Mouse (Mus musculus) megakaryocyte-erythroid progenitor cell, adult 5-6 weeks (primary cell): ENCODE measurements around the gene Tmem131. TPM values are rescaled to one million over a fixed set of nuclear protein-coding genes. Genes with fewer than 3 reads are reported as not detected.

ENCODE experiments used
- ATAC-seq: replicated peaks from 2 replicates; pipeline ENCODE4 v1.8.0; 2016; ENCODE audit warnings: mild to moderate bottlenecking, inconsistent platforms; ENCODE audit not compliant: severe bottlenecking, poor library complexity, low FRiP score, low TSS enrichment
- total RNA-seq, 2 experiments: library from RNA; stranded (forward) in 1 of 2; stranded (reverse) in 1 of 2; fragments of 200-1000, 215-1000 nt in 1 of 2; fragments of >200 nt in 1 of 2; fragmentation: Nextera tagmentation in 1 of 2; gene quantifications; 2 replicates each; pipeline ENCODE4 v1.2.3; 2014 to 2017

Gene Tmem131
- total RNA-seq, 2 experiments from 2014 or later, result 31.5 to 53.5 TPM

DNA sequence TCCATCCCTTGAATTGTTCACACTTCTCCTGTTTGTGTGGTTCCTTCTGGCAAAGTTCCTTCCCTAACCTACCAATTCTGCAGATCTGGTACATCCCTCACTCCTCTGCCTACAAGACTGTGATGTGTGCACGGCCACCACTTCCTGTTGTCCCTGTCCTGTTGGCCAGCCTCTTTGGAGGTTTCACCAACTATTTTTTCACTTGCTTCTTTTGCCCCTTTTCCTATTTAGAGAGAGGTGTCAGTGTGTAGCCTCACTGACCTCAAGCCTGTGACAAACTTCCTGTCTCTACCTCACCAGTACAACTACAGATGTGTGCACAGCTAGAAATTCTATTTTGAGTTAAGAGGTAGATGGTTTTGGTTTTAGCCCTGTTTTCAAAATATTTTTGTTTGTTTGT is 136.4 kb downstream of the Tmem131 start:
- no peak for ATAC-seq

DNA sequence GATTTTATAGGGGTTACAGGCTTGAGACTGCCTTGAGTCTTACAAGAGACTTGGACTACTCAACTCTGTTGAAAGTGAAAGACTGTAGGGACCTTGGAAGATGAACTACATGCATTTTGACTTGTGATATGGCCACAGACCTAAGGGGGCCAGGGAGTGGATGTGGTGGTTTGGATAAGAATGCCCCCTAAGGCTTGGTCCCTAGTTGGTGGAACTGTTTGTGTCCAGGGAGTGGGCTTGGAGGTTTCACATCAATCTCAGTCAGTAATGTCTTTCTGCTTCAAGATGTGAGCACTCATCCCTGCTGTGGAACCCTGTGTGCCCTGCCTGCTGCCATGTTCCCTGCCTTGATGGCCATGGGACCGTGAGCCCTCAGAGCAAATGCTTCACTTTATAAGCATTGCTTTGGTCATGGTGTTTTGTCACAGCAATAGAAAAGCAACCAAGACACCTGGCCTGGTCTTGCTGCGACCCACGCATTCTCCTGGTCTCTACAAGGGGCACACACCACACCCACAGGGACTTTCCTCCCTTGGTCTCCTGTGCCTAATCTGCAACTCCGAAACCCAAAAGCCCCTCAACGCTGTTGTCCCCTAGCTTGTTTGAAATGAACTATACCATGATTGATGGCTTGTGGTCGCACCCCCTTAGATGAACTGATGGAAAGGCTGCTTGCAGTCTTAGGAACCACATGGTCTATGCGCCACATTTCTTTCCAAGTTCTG is 137.1 kb downstream of the Tmem131 start:
- ATAC-seq, result no peak

DNA sequence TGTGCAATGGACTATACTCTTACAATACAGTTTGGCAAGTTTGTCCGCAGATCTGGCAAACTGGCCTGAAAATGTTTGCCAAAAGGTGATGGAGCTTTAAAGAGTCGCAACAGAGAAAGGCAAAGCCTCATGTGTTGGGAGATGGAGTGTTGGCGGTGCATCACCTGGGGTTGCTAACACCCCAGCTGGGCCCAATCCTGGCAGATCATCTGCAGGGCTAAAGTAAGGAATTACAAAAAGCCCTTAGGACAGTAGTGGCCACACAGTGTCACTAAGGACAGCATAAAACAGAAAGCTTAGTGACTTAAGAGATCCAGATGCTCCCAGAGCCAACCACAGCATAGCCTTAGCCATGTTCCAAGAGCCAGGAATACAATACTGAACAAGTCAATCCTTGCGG is 138.6 kb downstream of the Tmem131 start:
- no peak for ATAC-seq

DNA sequence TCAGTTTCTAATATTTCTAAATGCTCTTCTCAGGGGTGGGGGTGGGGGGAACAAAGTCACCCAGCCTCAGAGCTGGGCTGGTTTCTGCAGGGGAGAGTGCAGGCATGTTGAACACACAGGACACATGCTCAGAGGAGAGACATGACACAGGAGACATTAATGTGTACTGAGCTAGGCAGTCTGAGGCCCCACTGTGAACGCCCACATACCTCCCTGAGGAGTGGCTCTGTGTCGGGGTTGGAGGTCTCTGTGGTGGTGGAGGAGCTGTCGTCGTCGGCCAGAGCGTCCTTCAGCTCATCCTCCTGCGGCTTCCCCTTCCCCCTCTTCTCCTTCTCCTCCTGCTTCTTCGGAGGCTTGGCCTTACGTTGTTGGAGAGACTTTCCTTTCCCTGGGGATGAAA is 139.2 kb downstream of the Tmem131 start:
- no peak for ATAC-seq

DNA sequence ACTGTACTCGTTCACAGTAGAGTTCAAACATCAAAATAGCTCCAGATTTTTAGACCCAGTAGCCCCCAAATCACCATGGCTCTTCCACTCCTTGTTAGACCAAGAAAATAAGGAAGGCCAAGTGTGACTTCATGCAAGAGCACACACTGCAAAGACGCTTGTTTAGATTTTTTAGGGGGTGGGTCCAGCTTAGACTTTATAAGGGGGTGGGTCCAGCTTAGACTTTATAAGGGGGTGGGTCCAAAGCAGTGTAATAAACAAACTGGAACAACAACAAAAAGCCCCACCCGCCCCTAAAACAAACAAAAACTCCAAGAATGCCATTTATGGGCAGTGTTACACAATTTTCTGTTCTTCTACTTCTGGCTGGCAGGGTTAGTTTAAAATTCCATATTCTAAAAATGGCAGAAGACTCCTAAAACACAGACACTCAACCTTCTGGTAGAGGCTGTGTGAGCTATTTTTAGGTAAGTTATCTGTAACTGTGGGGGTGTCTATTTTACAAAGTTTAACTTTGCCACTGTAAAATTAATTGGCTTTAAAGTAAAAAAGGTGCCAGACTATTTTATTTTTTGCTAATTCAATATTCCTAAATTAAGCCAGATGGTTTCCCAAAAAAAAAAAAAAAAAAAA is 143.0 kb downstream of the Tmem131 start:
- no peak for ATAC-seq

DNA sequence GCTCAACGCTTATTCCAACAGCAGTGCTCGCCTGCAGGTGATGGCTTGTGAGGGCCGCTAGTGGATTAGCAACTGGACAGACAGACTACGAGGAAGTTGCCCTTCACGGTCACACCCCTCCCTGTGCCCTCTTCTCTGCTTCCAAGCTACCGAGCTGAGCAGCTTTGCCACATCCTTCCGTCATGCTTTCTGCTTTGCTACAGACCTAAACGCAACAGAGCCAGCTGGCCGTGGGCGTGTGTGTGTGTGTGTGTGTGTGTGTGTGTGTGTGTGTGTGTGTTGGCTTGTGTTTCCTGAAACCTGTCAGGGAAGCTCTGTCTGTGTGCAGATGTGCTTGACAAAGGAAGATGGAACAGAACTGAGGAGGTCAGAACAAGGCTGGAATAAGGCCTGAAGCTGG is 146.0 kb downstream of the Tmem131 start:
- ATAC-seq, result no peak

DNA sequence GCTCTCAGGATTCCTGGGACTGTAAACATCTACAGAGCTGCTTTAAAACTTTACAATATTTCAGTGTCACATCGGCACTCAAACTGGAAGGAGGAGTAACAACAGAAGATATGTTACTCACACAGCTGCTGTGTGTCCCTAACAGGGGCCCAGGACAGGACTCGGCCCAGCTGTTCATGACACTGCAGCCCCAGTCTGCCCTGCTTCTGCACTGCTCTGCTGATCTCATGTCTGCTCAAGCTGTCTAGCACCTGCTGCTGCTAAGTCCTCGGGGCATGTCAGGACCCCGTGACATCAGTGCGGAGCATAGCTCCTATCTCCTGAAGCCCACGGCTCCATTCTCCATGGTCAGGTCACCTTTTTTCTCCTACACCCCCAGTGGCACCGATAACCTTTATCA is 146.8 kb downstream of the Tmem131 start:
- no peak for ATAC-seq

DNA sequence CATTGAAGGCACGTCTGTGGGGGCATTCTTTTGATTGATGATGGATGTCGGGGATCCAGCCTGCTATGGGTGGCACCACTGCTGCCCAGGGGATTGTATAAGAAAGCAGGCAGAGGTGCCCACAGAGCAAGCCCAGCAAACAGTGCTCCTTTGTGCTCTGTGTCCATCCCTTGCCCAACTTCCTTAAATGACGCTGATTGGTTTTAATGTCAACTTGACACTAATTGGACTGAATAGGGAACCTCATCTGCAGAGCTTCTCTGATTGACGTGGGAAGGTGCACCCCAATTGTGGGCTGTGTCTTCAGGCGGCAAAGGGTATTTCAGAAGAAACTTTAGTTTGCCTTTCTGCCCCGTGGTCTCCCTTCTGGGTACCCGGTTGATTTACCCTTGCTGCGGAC is 154.1 kb downstream of the Tmem131 start:
- ATAC-seq, result no peak

DNA sequence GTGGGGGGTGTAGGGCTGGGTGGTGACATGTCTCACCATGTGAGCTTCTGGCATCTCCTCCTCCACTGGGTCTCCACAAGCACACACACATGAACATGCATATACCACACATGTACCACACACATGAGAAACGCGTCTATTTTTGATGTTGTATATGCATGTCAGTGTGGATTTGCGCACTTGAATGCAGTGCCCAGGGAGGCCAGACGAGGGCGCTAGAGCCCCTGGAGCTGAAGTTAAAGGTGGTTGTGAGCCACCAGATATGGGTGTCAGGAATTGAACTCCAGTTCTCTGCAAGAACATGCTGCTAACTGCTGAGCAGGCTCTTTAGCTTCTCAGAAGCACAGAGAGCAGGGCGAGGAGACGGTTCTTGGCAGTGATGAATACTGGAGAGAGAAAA is 157.1 kb downstream of the Tmem131 start:
- no peak for ATAC-seq

DNA sequence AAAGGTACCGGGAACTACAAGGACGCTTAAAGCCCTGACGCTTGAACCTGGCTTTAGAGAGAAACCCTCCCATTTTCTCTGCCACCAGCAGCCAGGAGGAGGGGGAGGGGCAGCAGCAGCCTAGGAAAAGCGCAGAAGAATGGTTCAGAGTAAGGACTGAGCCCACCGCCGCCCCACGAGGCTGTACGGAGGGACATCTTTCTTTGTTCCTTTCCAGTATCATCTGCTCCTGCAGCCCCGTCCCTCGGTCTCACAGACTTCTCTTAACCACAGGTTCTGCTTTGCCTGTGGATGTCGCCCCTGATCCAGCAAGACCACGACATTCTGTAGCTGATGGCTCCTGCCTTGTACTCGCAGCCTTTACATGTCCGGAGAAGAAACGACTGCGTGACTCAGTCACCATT is 158.2 kb downstream of the Tmem131 start:
- peak; percentile 23; the same call in 1 of the 2 replicates for ATAC-seq

DNA sequence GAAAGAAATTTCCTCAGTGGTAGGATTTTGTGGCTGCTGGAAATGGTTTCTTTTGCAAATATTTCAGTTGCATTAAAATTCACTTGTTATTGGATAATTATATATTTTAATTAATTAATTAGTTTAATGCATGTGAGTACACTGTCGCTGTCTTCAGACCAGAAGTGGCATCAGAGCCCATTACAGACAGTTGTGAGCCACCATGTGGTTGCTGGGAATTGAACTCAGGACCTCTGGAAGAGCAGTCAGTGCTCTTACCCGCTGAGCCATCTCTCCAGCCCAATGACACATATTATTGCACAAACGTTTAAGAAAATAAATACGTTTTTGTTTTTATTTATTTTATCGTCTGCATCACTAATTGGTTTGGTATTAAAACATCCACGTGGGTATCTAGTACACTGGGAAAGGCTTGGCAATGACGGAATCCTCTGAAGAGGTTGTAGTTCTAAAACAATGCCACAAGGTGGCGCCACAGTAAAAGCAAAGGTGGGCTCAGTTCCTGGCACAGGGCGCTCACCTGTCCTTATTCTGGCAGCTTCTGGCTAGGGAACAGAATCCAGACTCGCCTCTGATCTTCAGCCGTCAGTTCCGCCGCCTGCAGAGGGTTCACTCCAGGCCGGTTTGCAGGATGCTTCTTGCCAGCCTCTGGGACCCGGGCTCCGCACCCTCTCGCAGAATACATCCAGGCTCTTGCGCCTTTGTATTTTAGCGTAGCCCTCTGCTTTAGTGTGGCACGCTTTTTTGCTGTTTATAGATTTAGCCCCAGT is 158.9 kb downstream of the Tmem131 start:
- peak; percentile 75 for ATAC-seq

DNA sequence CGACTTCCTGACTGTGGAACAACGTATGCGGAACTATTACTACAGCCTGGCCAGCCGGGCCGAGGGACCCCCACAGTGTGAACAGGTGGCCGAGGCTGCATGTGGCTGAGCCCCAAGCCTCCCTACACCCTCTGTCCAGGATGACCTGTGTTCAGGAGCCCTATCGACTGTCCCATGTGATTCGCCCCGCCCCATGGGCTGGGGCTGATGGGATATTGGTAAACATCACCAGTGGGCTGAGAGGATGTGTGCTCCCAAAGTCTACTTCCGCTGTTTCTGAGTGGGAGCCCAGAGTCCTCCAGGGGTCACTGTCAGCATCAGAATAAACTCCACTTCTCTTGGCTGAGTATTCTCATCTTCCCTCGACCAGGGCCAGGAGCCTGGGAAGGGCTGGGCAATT is 161.0 kb downstream of the Tmem131 start:
- no peak for ATAC-seq

DNA sequence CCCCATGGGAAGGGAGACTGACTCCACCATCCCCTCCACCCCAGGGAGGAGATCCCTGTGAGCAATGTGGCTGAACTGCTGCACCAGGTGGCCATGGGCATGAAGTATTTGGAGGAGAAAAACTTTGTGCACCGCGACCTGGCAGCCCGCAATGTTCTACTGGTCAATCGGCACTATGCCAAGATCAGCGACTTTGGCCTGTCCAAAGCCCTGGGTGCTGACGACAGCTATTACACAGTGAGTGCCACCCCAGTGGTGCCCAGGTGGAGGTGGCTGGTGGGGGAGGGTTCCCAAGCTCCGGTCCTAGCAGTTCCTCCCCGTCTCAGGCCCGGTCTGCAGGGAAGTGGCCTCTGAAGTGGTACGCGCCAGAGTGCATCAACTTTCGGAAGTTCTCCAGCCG is 162.7 kb downstream of the Tmem131 start:
- no peak for ATAC-seq

DNA sequence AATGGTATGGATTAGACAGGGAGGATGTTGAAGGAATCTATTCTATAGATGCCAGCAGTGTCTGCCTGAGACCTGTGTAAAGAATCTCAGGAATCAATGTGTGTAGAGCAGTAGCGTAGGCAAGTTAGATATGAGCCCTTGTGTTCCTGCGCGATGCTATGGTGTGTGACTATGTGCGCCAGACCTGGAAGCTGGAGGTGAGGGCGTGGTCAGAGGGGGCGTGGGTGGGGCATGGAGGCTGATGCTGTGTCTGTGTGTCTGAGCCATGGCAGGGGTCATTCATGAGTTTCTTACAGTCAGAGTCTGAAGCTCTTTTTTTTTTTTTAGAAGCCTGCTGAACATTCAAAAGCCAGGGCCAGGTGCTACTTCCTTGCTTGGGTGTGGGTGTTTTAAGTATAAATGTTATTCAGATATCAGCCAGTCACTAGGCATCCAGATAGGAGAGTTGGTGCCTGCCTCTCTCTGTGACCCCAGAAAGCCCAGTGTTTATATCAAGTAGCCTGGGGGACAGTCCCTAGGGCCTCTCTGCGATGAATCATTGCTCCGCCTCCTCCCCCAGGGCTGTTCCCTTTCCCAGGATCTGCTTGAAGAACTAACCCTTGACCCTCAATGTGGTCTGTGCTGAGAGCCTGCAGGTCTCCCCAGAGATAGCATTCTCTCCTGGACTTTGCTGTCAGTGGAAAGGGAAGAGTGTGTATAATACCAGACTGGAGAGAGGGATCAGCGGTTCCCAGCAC is 171.1 kb downstream of the Tmem131 start:
- no peak for ATAC-seq

DNA sequence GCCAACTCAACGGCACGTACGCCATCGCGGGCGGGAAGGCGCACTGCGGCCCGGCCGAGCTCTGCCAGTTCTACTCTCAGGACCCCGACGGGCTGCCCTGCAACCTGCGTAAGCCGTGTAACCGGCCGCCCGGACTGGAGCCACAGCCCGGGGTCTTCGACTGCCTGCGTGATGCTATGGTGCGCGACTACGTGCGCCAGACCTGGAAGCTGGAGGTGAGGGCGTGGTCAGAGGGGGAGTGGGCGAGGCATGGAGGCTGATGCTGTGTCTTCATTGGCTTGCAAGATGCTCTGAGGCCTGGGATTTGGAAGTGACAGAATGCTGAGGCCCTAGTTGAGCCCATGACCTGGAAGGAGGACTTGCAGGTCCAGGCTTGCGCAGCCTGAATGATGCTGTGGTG is 172.5 kb downstream of the Tmem131 start:
- no peak; the same call in 1 of the 2 replicates for ATAC-seq

DNA sequence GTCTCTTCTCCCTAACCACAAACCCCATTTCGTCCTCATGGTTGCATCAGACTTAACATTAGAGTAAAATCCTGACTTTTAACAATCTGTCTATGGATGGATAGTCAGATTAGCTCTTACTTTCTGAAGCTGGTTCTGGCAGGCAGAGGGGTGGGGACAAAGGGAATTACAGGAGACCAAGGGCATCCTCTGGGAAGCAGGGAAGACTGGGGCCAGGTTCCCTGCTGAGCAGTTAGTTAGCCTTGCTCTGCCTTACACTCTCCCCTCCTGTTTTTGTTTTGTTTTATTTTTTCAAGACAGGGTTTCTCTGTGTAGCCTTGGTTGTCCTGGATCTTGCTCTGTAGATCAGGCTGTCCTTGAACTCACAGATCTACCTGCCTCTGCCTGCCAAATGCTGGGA is 173.5 kb downstream of the Tmem131 start:
- no peak for ATAC-seq

DNA sequence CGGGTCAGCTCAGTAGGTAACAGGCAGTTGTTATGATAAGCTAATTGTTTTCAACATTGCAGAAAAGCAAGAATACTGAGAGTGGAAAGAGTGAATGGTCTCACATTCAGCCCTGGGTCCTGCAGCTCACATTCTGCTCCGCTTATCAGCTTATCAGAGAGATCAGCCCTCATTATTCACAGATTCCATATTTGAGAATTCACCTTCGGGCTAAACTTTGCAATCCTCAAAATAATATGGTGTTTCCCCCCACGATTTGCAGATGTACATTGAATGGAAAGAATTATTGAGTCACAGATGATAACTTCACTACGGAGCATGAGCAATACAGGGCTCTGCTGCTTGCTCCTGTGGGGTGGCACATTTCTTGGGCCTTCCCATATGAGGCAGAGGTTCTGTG is 174.7 kb downstream of the Tmem131 start:
- ATAC-seq, result no peak

DNA sequence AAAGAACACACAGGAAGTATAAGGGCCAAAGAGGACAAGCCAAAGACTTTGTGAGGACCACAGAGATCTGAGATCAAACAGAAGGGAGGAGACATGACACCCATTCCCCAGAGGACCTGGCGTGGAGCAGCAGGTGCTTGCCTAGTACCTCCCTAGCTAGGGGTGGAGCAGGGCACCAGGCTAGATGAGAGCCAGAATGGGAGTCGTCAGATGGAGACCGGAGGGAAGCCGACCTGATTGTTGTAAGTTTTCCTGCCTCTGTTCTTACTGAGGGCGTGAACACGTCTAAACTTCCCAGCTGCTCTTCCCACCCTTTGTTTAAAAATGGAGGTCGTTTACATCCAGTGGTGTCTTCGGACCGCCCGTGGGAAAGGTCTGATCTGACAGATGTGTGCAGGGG is 176.1 kb downstream of the Tmem131 start:
- ATAC-seq, result no peak

DNA sequence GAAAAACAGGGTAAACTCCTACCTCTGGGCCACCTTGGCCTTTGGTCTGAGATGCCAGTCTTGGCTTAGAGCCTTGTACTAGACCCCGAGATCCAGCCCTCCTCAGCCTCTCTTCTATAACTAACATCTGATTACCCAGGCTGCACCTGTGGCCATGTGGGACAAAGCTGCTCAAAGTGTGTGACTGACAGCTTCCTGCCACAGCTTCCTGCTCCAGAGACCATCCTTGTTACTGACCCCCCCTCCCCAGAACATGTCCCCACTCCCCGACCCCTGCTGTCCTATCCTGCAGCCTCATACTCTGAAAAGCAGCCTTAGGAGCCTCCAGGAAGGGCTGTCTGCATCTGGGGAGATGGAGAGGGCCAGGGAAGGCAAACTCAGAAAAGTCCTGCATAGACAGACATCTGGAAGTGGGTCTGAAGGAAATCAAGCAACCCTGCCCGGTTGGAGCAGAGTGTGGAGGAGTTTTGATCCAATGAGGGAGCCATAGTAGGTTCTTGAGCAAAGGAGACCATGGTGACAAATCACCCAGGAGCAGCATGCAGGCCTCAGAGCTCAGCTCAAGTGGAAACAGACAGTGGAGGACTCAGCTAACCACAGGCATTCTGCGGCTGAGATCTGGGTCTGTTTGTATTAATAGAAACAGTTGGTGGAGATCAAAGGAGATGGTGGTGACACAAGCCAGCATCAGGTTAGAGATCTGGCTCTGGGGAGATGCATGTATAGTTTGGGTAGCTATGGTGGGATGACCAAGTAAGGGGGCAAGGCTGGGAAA is 176.8 kb downstream of the Tmem131 start:
- no peak for ATAC-seq
